Mouse (Mus musculus) macrophage (primary cell): Measurements from ENCODE around the gene Ankrd33b. TPM values are rescaled to one million over a fixed set of nuclear protein-coding genes. Genes with fewer than 3 reads are reported as not detected.
A peak's percentile ranks its signal among the peaks of the same experiment; 100 is the strongest.

Experiments used
- H3K27ac ChIP-seq: fragments of 350-480 bp; formaldehyde crosslinking; 2 replicates; pipeline ENCODE4 v1.9.0; 2021
- H3K36me3 ChIP-seq: fragments of 350-480 bp; formaldehyde crosslinking; 2 replicates; pipeline ENCODE4 v1.9.0; 2021; ENCODE audit errors: inconsistent target
- H3K4me3 ChIP-seq: fragments of 350-480 bp; formaldehyde crosslinking; 2 replicates; pipeline ENCODE4 v1.9.0; 2021; ENCODE audit errors: inconsistent target
- H3K79me2 ChIP-seq: fragments of 350-480 bp; formaldehyde crosslinking; 2 replicates; pipeline ENCODE4 v1.9.0; 2021; ENCODE audit errors: inconsistent target
- WGBS: methylation state at CpG from one replicate; pipeline ENCODE4 v1.1.7; 2026; ENCODE audit warnings: inconsistent platforms; ENCODE audit not compliant: missing documents; 5-methylcytosine and 5-hydroxymethylcytosine counted together
- polyA plus RNA-seq: library from polyadenylated mRNA; stranded (reverse); fragments of 250-400 nt; gene quantifications from 3 replicates; pipeline ENCODE4 v1.2.4, GENCODE M21; 2018; ENCODE audit warnings: inconsistent platforms

Gene Ankrd33b
- polyA plus RNA-seq, 1 experiment from 2014 or later, result 22.9 TPM

DNA sequence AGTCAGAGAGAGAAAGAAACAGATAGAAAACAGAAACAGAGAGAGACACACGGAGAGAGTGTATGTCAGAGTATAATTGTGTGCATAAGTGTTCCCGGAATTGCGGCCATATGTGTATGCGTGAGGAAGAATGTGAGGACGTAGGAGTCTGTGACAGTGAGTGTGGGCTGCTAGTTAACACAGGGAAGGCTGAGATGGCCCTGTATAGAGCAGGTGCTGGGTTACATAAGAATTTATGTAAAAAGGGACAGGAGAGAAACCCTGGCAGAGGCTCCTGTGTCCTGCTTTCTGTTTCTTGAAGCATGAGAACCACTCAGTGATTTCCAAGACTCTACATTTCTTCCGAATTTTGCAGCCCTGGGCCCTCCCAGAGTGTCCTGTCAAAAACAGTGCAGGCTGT, 25.9 kb upstream of the Ankrd33b start:
- no peaks in the 10 kb centered on the region for H3K36me3 ChIP-seq
- no peaks in the 10 kb centered on the region for H3K79me2 ChIP-seq
- 98% methylated on average over 6 of the region's 6 CpGs for WGBS
- H3K27ac ChIP-seq, result no peak overlapping the region
- H3K4me3 ChIP-seq, result no peak overlapping the region

DNA sequence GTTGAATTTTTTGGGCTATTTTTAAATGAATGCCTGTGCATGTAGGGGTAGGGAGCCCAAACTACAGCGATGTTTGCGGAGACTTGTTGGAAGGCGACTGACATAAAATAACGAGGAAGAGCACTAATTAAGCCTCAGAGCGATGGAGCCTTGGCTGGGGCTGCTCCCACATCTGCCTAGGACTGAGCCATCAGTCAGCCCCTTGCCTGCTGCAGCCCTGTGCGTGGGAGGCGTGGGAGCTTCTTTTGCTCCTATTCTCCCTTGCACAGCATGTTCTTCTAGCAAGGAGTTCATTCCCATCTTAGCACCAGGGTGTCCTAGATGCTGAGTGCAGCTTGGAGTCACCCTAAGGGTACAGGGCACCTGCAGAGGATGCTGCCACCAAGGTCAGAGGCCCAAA, 25.2 kb upstream of the Ankrd33b start:
- 88% methylated on average over 7 of the region's 7 CpGs for WGBS
- Histone ChIP-seq H3K27ac (no peak overlapping the region), H3K36me3 (no peaks in the 10 kb centered on the region), H3K79me2 (no peaks in the 10 kb centered on the region), H3K4me3 (no peak overlapping the region)

DNA sequence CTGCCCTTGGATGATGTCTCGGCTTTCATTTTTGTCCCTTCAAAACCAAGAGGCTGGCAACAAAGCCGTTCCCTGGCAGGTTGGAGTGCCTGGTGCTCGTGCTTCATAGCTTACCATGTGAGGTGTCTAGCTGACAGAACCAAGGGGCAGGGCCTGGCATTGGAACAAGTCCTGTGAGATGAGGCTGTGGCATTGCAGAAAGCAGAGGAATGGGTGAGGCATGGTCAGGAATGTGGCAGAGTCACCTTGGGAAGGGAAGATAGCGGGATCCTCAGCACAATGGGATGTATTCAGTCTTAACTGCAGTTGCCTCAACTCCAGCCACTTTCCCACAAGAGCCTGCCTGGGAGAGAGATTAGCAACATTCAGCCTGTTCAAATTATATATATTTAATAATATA, 24.6 kb upstream of the Ankrd33b start:
- 98% methylated on average over 4 of the region's 4 CpGs for WGBS
- Histone ChIP-seq H3K4me3 (no peak overlapping the region), H3K36me3 (no peaks in the 10 kb centered on the region), H3K27ac (no peak overlapping the region), H3K79me2 (no peaks in the 10 kb centered on the region)

DNA sequence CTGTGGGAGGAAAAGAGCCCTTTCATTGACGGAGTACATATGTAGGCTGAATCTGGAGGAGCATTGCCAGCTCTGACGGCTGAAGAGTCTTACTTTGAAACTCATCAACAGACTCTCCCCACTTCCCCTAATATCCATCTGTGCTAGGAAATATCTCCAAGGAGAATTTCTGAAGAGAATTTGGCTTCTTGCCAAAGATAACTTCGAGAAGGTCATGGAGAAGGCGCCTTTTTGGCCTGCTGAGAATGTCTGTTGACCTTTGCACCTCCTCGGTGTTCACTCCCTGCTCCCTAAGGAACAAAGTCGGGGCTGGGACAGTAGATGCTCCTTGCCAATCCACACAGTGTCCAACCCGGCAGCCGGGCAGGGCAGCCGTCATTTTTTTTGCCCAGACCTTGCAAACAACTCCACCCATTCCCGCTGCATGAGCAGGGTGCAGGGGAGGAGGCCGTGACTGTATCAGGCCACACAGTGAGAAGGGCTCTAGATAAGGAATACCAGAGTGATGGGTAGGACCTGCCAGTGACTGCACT, 14.5 kb upstream of the Ankrd33b start:
- WGBS, result 92% methylated on average over 11 of the region's 11 CpGs
- Histone ChIP-seq H3K36me3 (no peaks in the 10 kb centered on the region), H3K4me3 (no peak overlapping the region), H3K79me2 (no peaks in the 10 kb centered on the region), H3K27ac (no peak overlapping the region)

DNA sequence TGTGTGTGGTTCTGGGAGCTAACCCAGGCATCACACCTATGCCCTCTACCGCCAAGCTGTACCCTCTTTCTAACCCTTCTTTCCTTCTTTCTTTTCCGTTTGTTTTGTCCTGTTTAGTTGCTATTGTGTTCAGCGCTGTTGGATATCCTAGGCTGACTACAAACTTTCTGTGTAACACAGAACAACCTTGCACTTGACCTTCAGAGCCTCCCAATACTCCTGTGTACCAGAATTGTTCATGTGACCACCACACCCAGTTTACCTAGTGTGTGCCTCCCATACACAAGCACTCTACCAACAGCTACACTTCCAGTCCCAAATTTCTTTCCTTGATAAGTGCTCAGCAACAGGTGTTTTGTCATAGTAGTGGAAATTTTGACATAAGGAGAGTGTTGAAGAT, 11.9 kb upstream of the Ankrd33b start:
- no peak overlapping the region for H3K27ac ChIP-seq
- H3K36me3 ChIP-seq, result no peaks in the 10 kb centered on the region
- H3K79me2 ChIP-seq, result no peaks in the 10 kb centered on the region
- no peak overlapping the region for H3K4me3 ChIP-seq
- 79% methylated on average over 3 of the region's 3 CpGs for WGBS

DNA sequence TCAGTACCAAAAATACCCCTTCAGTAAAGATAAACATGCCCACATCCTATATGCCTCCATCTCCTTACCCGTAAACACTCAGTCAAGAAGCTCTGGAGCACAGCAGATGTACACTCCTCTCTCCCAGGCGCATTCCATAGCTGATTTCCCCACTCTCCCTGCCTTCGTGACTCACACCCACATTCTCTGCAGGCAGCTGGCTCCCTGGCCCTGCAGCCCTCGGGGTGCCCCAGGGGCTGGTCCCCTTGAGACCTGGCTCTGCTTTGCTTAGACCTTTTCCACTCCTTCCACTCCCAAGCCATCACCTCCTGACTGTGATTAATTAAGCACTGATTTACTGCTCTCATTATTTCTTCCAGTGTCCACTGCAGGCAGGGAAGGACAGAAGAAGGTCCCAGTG, 7.7 kb upstream of the Ankrd33b start:
- H3K36me3 ChIP-seq, result no peaks in the 10 kb centered on the region
- 91% methylated on average over 4 of the region's 4 CpGs for WGBS
- H3K4me3 ChIP-seq, result no peak overlapping the region
- no peaks in the 10 kb centered on the region for H3K79me2 ChIP-seq
- no peak overlapping the region for H3K27ac ChIP-seq

DNA sequence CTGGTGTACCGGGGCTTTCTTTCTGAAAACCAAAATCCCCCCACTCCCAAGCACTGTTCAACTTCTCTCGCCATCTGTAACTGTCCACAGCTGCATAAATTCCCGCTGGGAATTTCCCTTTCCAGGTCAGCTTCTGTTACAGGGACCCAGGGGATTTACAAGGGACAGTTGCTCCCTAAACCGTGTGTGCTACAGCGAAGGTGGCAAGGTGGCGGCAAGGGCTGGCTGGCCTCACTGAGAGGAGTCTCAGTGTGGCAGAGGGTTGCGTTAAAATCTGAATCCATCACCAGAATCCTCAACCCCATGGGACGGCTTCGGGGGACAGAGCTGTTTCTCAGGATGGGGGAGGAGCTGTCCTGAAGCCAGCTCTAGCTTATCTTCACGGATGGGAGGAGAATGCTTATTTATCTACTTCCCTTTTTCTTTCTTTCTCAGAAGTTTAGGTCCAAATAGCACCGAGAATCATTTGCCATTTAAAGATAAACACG, 1.6 kb upstream of the Ankrd33b start:
- Histone ChIP-seq H3K27ac (no peak overlapping the region), H3K36me3 (no peaks in the 10 kb centered on the region), H3K4me3 (no peak overlapping the region), H3K79me2 (peaks cover 24% of the 10 kb centered on the region)
- WGBS, result 22% methylated on average over 12 of the region's 12 CpGs

DNA sequence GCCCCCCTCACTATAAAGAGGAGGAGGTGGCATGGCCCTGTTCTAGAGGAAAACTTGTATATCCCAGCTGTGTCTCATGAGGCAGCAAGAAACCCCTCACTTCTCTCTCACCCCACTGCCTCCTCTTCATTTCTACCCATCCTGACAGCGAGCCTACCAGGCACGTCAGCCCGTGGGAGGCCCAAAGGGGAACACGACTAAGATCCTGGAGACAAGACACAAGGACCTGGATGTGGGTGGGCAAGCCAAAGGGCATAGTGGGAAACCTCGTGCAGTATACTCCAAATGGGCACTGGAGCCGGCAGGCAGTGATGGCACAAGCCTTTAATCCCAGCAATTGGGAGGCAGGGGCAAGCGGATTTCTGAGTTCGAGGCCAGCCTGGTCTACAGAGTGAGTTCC, 1.0 kb upstream of the Ankrd33b start:
- peaks cover 30% of the 10 kb centered on the region for H3K79me2 ChIP-seq
- WGBS, result 83% methylated on average over 7 of the region's 8 CpGs

DNA sequence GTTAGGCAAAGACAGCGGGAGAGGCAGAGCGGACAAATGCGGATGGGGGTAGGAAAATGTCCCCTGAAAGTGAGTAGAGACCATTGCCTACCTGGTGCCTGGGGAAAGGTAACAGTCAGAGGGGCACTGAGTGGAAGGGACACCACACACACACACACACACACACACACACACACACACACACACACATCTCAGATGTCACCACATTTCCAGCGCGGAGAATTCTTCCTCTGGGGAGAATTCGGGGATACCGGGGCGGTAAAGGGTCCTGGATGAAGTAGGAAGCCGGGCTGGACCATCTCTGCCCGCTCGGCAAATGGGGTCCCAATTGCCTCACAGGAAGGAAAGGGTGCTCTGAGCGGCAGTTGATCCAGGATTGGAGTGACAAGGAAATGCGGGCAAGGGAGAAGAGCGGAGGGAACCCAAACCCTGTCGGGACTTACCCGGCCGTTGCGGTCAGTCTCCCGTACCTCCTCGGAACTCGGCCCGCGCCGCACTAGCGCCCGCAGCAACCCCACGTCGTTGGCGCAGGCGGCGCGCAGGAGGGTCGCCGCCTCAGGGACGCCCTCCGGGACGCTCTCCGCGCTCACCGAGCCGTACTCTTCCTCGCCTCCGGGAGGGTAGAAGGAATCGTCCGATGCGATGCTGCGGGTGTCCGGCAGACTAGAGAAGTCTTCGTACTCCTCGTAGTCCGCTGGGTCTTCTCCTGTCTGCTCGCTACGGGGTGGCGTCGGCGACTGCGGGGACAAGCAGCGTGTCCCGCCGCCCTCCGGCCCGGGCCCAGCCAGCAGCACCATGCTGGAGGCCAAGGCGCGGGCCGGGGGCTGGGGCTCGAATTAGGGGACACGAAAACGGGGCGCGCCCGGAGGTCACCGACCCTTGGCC, 688 bp downstream of the Ankrd33b start:
- H3K36me3 ChIP-seq, result no peaks in the 10 kb centered on the region
- H3K4me3 ChIP-seq, result peak overlapping the region; percentile 72

More for the DNA sequence above, 1.0 kb upstream of the Ankrd33b start:
- no peak overlapping the region for H3K27ac ChIP-seq
- H3K4me3 ChIP-seq, result no peak overlapping the region
- no peaks in the 10 kb centered on the region for H3K36me3 ChIP-seq

DNA sequence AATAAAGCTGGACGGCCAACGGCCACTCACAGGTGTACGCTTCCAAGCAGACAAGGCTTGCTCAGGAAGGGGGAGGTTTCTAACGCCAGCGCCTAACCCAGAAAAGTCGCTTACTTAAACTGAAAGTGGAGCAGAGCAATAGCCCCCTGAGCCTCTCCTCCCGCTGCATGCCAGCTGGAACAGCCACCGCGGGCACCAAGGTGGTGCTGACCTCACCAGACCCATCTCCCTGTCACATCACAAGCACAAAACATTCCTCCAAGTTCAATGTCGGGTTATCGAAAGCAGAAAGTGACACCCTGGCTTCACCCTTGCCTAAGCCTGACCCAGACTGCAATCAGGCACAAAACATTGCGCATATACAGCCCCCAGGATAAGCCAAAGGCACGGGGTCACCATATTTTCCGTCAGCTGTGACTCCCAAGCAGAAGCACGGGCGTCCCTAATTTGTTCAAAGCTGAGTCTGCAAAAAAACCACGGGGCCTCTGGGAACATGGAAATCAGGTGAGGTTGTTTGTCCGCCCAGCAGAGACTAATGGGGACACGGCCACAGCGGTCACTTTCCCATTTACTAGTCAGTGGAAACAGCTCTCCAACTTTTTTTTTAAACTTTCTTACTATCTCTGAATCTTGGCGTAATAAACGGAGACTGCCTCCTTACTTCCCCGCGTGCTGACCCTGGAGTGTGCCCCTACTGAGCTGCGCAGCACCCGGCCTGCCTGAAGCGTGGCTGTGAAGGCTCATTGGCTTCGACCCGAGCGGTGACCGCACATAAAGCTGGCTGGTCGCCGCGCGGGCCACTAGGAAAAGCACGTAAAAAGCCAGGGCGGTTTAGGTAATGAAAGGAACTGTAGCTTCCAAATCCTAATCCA, 1.6 kb downstream of the Ankrd33b start:
- Histone ChIP-seq H3K79me2 (peaks cover 56% of the 10 kb centered on the region), H3K27ac (peak overlapping the region; percentile 32), H3K36me3 (no peaks in the 10 kb centered on the region), H3K4me3 (peak overlapping the region; percentile 72)
- 4% methylated on average over 37 of the region's 37 CpGs for WGBS

More for the DNA sequence above, 688 bp downstream of the Ankrd33b start:
- peak overlapping the region; percentile 32 for H3K27ac ChIP-seq
- H3K79me2 ChIP-seq, result peaks cover 47% of the 10 kb centered on the region
- WGBS, result under 1% methylated on average over 67 of the region's 72 CpGs

DNA sequence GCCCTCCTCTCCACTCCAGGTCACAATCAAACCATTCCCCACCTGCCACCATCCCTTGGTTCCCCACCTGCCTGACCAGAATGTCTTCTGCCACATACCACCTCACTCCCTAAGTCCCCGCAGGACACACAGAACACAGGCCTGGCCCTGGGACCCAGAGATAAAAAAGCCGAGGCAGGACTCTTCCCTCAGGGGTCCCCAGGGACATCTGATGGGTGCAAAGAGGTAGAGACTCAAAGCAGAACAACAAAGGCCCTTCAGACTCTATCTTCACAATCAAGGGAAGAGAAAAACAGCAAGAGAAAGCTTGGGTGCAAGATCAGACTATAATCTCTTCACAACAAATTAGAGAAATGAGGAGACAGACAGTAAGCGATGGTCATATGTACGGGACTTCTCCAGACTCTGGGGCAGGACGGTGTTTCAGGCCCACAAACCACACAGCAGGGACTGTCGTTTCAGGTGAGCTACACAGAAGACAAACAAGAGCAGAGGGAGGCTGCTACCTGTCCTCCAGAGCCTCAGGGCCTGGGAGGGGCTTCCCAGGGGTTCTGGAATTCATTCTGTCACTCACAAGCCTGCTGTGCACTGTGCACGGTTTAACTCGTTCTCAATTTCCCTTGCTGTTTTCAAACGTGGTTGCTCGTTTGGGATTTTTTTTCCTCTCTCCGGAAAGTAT, 2.3 kb downstream of the Ankrd33b start:
- Histone ChIP-seq H3K79me2 (peaks cover 64% of the 10 kb centered on the region), H3K4me3 (peak overlapping the region; percentile 72), H3K27ac (peak overlapping the region; percentile 32; the same call in 1 of the 2 replicates), H3K36me3 (no peaks in the 10 kb centered on the region)
- WGBS, result 38% methylated on average over 11 of the region's 11 CpGs

DNA sequence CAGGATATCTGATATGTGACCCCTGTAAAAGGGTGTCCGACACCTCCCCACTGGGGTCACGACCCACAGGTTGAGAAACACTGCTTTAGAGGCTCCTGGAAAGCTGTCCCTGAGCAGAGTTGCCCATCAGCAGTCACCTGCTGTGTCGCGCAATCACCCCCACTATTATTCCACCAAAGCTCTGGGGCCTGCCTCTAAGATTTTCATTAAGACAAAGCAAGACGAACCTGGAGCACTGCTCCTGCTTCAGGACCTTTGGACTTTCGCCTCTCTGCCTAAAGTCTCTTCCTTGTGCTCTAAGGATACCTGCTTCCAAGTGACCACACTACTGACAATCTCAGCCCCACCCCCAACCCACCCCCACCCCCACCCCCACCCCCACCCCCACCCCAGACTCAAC, 3.1 kb downstream of the Ankrd33b start:
- no peaks in the 10 kb centered on the region for H3K36me3 ChIP-seq
- peaks cover 72% of the 10 kb centered on the region for H3K79me2 ChIP-seq
- no peak overlapping the region for H3K27ac ChIP-seq
- H3K4me3 ChIP-seq, result no peak overlapping the region
- 92% methylated on average over 6 of the region's 6 CpGs for WGBS

DNA sequence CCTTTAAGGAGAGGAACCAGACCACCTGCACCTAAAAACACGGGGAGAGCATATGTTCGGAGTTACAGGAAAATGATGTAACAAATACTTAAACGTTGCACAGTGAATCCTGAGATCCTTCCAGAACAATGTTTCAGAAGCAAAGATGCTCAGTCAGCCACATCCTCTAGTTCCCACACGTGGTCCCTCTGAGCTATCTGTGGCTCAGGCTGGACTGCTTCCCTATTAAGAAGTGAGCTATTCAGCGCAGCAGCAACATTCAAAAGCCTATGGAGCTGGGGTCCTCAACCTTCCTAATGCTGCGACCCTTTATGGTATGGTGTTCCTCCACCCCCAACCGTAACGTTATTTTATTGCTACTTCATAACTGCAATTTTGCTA, 3.6 kb downstream of the Ankrd33b start:
- Histone ChIP-seq H3K79me2 (peaks cover 76% of the 10 kb centered on the region), H3K4me3 (no peak overlapping the region), H3K36me3 (no peaks in the 10 kb centered on the region), H3K27ac (no peak overlapping the region)
- 60% methylated on average over 8 of the region's 8 CpGs for WGBS

DNA sequence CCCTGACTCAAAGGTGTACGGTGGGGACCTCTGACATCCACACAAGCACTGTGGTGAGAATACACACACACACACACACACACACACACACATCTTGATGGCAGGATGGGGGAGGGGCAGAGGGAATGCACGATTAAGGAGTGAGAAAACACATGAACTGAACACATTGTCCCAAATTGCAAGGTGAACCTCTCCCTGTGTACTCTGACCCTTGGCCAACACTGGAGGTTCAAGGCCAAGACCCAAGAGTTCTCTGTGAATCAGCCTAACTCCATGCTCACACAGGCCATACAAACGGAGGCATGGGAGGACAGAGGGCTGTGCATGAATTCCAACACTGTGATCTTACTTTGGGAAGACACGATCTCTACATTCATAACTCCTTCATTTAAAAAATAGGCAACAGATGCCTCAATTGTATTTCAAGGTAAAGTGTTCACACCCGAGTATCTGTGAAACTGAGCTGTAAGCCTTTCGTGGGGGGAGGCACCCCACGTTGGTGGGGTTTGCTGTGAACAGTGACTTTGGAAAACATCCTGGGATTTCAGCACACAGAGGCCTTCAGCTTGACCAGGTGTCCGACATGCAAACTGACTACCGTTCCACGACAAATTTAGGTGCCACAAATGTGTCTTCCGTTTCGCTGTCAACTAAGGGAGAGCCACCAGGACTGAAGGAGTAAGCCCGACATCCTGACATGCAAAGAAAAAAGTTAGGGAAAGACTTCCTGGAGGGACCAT, 4.1 kb downstream of the Ankrd33b start:
- WGBS, result 90% methylated on average over 13 of the region's 13 CpGs
- Histone ChIP-seq H3K36me3 (no peaks in the 10 kb centered on the region), H3K4me3 (no peak overlapping the region), H3K79me2 (peaks cover 82% of the 10 kb centered on the region), H3K27ac (no peak overlapping the region)
